Mouse (Mus musculus) B cell, adult 62 days (primary cell): ENCODE results near the gene Hoxd8. TPM values are rescaled to one million over a fixed set of nuclear protein-coding genes. Genes with fewer than 3 reads are reported as not detected.

Experiments
- total RNA-seq: library from RNA; stranded (reverse); gene quantifications from 4 replicates; pipeline ENCODE4 v1.2.4, GENCODE M21; 2023

The Hoxd8 gene
- total RNA-seq: not detected in 4 replicates

GRCm38 (mm10) chr2:74704393-74704998, at the start of gene Hoxd8:
Gene Hoxd8 (plus strand): TSS chr2:74704615.

GRCm38 (mm10) chr2:74659507-74660005, 44.9 kb upstream of the Hoxd8 start, which contains the start of gene Evx2:
Gene Evx2 (minus strand): TSS chr2:74659557.

GRCm38 (mm10) chr2:74667842-74668357, 36.5 kb upstream of the Hoxd8 start, which contains the start of gene Hoxd13:
Gene Hoxd13 (plus strand): TSS chr2:74668310.

GRCm38 (mm10) chr2:74674881-74675665, 29.3 kb upstream of the Hoxd8 start, which contains the start of gene Hoxd12:
Gene Hoxd12 (plus strand): TSS chr2:74675013.

GRCm38 (mm10) chr2:74678891-74679595, 25.4 kb upstream of the Hoxd8 start, which contains the start of gene Hoxd11:
Gene Hoxd11 (plus strand): TSS chr2:74679557.

GRCm38 (mm10) chr2:74691022-74691951, 13.1 kb upstream of the Hoxd8 start, which contains the start of gene Hoxd10:
Gene Hoxd10 (plus strand): TSS chr2:74691924.

GRCm38 (mm10) chr2:74697567-74698121, 6.8 kb upstream of the Hoxd8 start, which contains the start of gene Hoxd9:
Gene Hoxd9 (plus strand): TSS chr2:74697727.

GRCm38 (mm10) chr2:74711721-74712621, 7.6 kb downstream of the Hoxd8 start, which contains the start of the genes Hoxd3 and Hoxd4:
Gene Hoxd3 (plus strand): TSS chr2:74711927.
Gene Hoxd4 (plus strand): TSS chr2:74711929.

GRCm38 (mm10) chr2:74726551-74726950, 22.1 kb downstream of the Hoxd8 start, which contains the start of gene Gm28230:
Gene Gm28230 (plus strand): TSS chr2:74726728.

Other genes with a start within 250 kb of the Hoxd8 start
- 29.2 to 37.0 TPM (median 30.4 TPM) in 4 replicates for gene Lnpk, start 125.2 kb upstream of the Hoxd8 start, total RNA-seq
- gene Evx2, start 45.1 kb upstream of the Hoxd8 start, total RNA-seq: not detected in 4 replicates
- gene Hoxd13, start 36.3 kb upstream of the Hoxd8 start, total RNA-seq: not detected in 4 replicates
- not detected in 4 replicates for gene Hoxd12, start 29.6 kb upstream of the Hoxd8 start, total RNA-seq
- gene Hoxd11, start 25.1 kb upstream of the Hoxd8 start, total RNA-seq: not detected in 4 replicates
- gene Hoxd10, start 12.7 kb upstream of the Hoxd8 start, total RNA-seq: not detected in 4 replicates
- gene Hoxd9, start 6.9 kb upstream of the Hoxd8 start, total RNA-seq: not detected in 4 replicates
- not detected in 4 replicates for gene Hoxd3, start 7.3 kb downstream of the Hoxd8 start, total RNA-seq
- gene Hoxd4, start 7.3 kb downstream of the Hoxd8 start, total RNA-seq: not detected in 4 replicates
- not detected in 4 replicates for gene Gm28230, start 22.1 kb downstream of the Hoxd8 start, total RNA-seq
- not detected in 4 replicates for gene Hoxd1, start 58.4 kb downstream of the Hoxd8 start, total RNA-seq
- gene Mtx2, start 121.2 kb downstream of the Hoxd8 start, total RNA-seq: 18.7 to 26.4 TPM (median 21.4 TPM) in 4 replicates